Mouse (Mus musculus): ENCODE measurements around the gene Hs6st3. TPM values are rescaled to one million over a fixed set of nuclear protein-coding genes. Genes with fewer than 3 reads are reported as not detected.

Gene Hs6st3
- polyA plus RNA-seq, 1 experiment, result 0.09 TPM

DNA sequence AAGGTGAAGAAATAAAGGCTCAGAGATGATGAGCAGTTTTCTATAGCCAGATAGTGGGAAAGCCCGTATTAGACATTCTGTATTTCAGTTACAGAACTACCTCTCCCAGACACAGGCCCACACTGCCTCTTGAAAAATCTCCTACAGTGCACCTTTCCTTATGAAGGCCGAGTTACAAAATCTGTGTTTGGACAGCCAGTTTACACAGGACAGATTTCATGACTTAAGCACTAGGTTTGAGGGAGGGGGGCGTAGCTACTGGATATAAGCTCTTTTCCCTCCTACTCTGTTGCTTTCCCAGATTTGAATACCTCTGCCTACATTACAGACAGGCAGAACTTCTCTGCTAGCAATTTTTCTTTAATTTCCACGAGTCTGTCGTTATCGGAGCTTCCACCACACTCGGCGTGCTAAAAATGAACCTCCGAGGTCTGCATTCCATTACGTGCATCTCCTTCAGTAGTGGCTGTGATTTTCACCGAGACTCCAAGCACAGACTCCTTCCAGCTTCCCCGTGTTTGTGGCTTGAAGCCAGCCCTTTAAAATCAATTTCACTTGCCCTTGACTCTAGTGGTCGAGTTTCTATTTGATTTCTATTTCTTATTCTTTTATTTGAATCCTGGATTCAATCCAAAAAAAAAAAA is 770.0 kb downstream of the Hs6st3 start:
- no peak for DNase-seq (ENCODE audit: low read depth)

DNA sequence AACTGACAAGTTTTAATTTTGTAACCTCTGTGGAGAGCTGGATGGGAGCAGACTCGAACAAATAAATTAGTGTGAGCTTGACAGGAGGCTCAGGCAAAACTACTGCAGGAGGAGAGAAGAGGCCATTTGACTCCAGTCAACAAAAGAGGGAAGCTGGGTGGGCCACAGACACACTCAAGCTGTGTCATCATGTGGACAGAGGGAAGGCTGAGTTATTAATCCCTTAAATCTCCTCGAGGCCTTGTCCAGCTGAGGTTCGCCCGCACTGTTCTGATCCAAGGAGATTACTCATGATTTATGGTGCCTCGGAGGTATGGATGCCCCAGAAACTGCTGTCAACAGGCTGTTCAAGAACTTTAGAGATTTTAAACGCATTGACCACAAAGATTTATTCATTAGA is 776.4 kb downstream of the Hs6st3 start:
- DNase-seq (ENCODE audit: low read depth), result no peak

DNA sequence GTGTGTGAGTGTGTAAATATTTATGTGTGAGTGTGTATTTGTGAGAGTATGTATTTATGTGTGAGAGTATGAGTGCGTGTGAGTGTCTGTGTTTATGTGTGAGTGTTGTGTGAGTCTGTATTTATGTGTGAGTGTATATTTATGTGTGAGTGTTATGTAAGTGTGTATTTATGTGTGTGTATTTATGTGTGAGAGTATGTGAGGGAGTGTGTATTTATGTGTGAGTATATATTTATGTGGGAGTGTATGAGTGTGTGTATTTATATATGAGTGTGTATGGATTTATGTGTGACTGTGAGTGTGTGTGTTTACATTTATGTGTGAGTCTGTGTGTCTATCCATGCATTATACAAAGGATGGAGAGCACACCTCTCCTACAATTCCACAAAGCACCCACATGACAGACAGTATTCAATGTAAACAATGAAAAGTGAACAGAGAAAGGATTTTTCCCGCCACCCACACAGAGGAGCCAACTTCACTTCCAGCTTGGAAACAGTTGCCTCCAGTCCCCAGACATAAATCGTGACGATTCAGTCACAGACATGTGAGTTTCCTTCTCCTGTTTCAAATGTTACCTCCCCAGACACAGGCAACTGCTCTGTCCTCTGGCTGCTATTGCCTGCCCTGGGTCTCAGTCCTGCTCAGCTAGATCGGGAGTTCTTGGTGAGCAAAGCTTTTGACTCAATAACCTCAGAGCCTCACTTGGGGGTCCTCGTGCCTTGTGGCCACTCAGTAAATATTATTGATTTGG is 780.3 kb downstream of the Hs6st3 start:
- no peak for DNase-seq (ENCODE audit: low read depth)

DNA sequence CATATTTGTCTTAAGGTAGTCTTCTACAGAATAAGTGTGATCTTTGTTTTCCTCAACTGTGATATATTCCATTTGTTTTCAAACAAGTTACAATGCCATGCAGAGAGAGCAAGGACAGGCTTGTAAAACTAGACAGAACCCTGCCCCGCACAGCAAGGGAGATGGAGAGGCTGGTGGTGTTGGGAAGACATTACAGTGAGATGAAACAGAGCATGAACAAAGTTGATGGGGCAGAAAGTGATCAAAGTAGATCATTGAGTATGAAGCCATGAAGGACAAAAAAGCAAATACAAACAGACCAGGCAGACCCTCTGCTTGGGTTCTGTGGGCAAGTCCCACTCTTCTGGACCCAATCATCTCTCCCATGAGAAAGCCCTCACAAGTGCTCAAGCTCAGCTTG is 781.0 kb downstream of the Hs6st3 start:
- no peak for DNase-seq (ENCODE audit: low read depth)

Other genes with a start within 250 kb of the Hs6st3 start
- gene Dzip1, start 212.9 kb upstream of the Hs6st3 start, polyA plus RNA-seq (2012; rRNA removed), result 4.8 and 5.8 TPM in 2 replicates
- 40.8 and 52.8 TPM in 2 replicates for gene Dnajc3, start 200.4 kb upstream of the Hs6st3 start, polyA plus RNA-seq (2012; rRNA removed)
- gene Uggt2, start 38.9 kb upstream of the Hs6st3 start, polyA plus RNA-seq (2012; rRNA removed), result 5.5 and 5.6 TPM in 2 replicates

Data from gonadal fat pad, adult 2 months (tissue).